In the genomic region with DNA sequence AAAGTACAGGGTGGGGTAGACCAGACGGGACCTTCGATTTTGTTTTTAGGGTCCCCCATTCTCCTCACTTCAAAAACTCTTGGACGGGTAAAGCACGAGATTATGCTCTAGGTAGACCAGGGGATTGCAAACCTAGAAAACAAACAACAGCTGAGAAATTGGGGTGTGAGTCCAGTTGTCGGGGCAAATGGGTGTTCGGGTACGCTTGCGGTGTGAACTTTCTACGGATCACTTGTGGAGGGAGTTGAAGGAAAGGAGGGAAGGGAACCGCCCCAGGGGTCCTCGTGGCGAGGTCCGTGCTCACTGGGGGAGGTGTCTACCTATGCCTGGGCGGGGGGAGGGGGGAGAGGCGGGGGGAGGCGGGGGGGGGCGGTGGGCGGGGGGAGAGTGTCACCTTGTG, we compare ENCODE assay signal across 9 mouse cellular contexts. TPM values are rescaled to one million over a fixed set of nuclear protein-coding genes. Genes with fewer than 3 reads are reported as not detected.
DNase-seq lines count a peak whose midpoint lies in the region; ATAC-seq and TF ChIP-seq lines count a peak whose summit lies in the region.
"Had no signal": no experiment of that assay in that cellular context is flagged by ENCODE, and none has a peak within 500 bp of the region (broad histone marks: within the 10 kb centered on the region; RNA-seq: fewer than 3 reads in every experiment).

No protein-coding gene starts in this region.

- H3K4me3 ChIP-seq in heart, embryonic 14.5 days (ENCODE audit: control insufficient read depth in 1 of 2, insufficient read depth in 1 of 2, low read depth in 1 of 2, low read length in 2 of 2), result peak overlapping the region; percentile 67 to 81; a peak in 3 of 4 replicates
- peak overlapping the region; percentile 17 for H3K4me3 ChIP-seq in bone marrow, adult 2 months (replicated peaks; ENCODE audit: control insufficient read depth, low read depth, low read length)
- H3K4me3 ChIP-seq in hindbrain, embryonic 11.5 days (ENCODE audit: low read depth, low read length), result peak overlapping the region; percentile 41
- H3K4me3 ChIP-seq in midbrain, embryonic 11.5 days (ENCODE audit: low read depth, low read length), result peak overlapping the region; percentile 54

- H3K36me3 ChIP-seq in heart, embryonic 14.5 days (ENCODE audit: control insufficient read depth, insufficient read depth, low read length), result no peaks in the 10 kb centered on the region
- no peaks in the 10 kb centered on the region for H3K36me3 ChIP-seq in hindbrain, embryonic 11.5 days (ENCODE audit: control insufficient read depth, insufficient read depth, low read length)
- no peaks in the 10 kb centered on the region for H3K36me3 ChIP-seq in midbrain, embryonic 11.5 days (ENCODE audit: control insufficient read depth, insufficient read depth, low read length)

- no peak overlapping the region for H3K9ac ChIP-seq in heart, embryonic 14.5 days (ENCODE audit: low read length)
- H3K9ac ChIP-seq in hindbrain, embryonic 11.5 days (ENCODE audit: low read depth, low read length), result no peak overlapping the region
- no peak overlapping the region for H3K9ac ChIP-seq in midbrain, embryonic 11.5 days (ENCODE audit: low read length)

- 2% methylated on average over 9 of the region's 18 CpGs for WGBS in heart, embryonic 14.5 days
- 4% methylated on average over 14 of the region's 18 CpGs for WGBS in bone marrow, adult 2 months
- WGBS in hindbrain, embryonic 11.5 days, result 2% methylated on average over 10 of the region's 18 CpGs
- under 1% methylated on average over 9 of the region's 18 CpGs for WGBS in midbrain, embryonic 11.5 days

- peaks cover 9 to 11% of the 10 kb centered on the region in 2 experiments for H3K4me1 ChIP-seq in heart, embryonic 14.5 days (ENCODE audit: control insufficient read depth in 2 of 2, insufficient read depth in 2 of 2, low read length in 2 of 2)
- H3K4me1 ChIP-seq in bone marrow, adult 2 months (ENCODE audit: control insufficient read depth, insufficient read depth, low read length), result peaks cover 2% of the 10 kb centered on the region
- H3K4me1 ChIP-seq in hindbrain, embryonic 11.5 days (replicated peaks; ENCODE audit: control insufficient read depth, insufficient read depth, low read length), result peaks cover 5% of the 10 kb centered on the region; the same call in 1 of the 2 replicates
- peaks cover 5% of the 10 kb centered on the region; the same call in 1 of the 2 replicates for H3K4me1 ChIP-seq in midbrain, embryonic 11.5 days (ENCODE audit: control insufficient read depth, insufficient read depth, low read length)

- TF ChIP-seq POLR2A in bone marrow, adult 2 months (IDR thresholded peaks at IDR 0.05; ENCODE audit: borderline replicate concordance, control insufficient read depth, low read depth, low read length), result no peak

- H3K27ac ChIP-seq in heart, embryonic 14.5 days (replicated peaks in 1 of 2; ENCODE audit: control insufficient read depth in 1 of 2, insufficient read depth in 1 of 2, low read depth in 2 of 2, low read length in 2 of 2), result no peak overlapping the region
- H3K27ac ChIP-seq in bone marrow, adult 2 months (ENCODE audit: control insufficient read depth, insufficient read depth, low read depth, low read length, poor library complexity), result no peak overlapping the region
- no peak overlapping the region for H3K27ac ChIP-seq in hindbrain, embryonic 11.5 days (ENCODE audit: low read depth, low read length)
- no peak overlapping the region for H3K27ac ChIP-seq in midbrain, embryonic 11.5 days (ENCODE audit: low read depth, low read length)

- no peaks in the 10 kb centered on the region for H3K9me3 ChIP-seq in heart, embryonic 14.5 days (ENCODE audit: control insufficient read depth, low read length)
- H3K9me3 ChIP-seq in hindbrain, embryonic 11.5 days (ENCODE audit: control insufficient read depth, low read length), result no peaks in the 10 kb centered on the region
- no peaks in the 10 kb centered on the region for H3K9me3 ChIP-seq in midbrain, embryonic 11.5 days (ENCODE audit: control insufficient read depth, low read length)

- H3K27me3 ChIP-seq in heart, embryonic 14.5 days (ENCODE audit: control insufficient read depth, insufficient read depth, low read length), result peaks cover 68% of the 10 kb centered on the region
- H3K27me3 ChIP-seq in hindbrain, embryonic 11.5 days (ENCODE audit: control insufficient read depth, insufficient read depth, low read length), result peaks cover 60% of the 10 kb centered on the region
- H3K27me3 ChIP-seq in midbrain, embryonic 11.5 days (ENCODE audit: control insufficient read depth, insufficient read depth, low read length), result peaks cover 69% of the 10 kb centered on the region
- H3K27me3 ChIP-seq: CH12.LX had no signal

- no peak for TF ChIP-seq CTCF in bone marrow, adult 2 months (IDR thresholded peaks at IDR 0.05; ENCODE audit: control insufficient read depth, insufficient read depth, low read length)

- DNase-seq in heart, postnatal 4 days, result no peak
- peak; percentile 30 for DNase-seq in hindbrain, embryonic 11.5 days (ENCODE audit: low spot score)
- peak; percentile 88 for DNase-seq in midbrain, embryonic 11.5 days (ENCODE audit: low spot score, missing footprints)
- no peak for DNase-seq in right cerebral cortex, adult 18-20 months
- DNase-seq in frontal cortex, adult 2 months (ENCODE audit: extremely low spot score in 1 of 2, low spot score in 1 of 2), result no peak
- DNase-seq in layer of hippocampus, adult 9-11 months, result no peak

- H3K4me2 ChIP-seq in heart, embryonic 14.5 days (ENCODE audit: low read length), result peak overlapping the region; percentile 99
- H3K4me2 ChIP-seq in hindbrain, embryonic 11.5 days (replicated peaks; ENCODE audit: low read depth, low read length), result peak overlapping the region; percentile 90
- H3K4me2 ChIP-seq in midbrain, embryonic 11.5 days, result peak overlapping the region; percentile 93

- no peak for ATAC-seq in heart, embryonic 14.5 days (ENCODE audit: insufficient number of reproducible peaks, insufficient read depth, low FRiP score, low read depth)
- peak; percentile 13; the same call in 1 of the 2 replicates for ATAC-seq in hindbrain, embryonic 11.5 days (ENCODE audit: low FRiP score)
- ATAC-seq in midbrain, embryonic 11.5 days (ENCODE audit: low FRiP score), result 0 out of 2 replicates have a peak, but pooled peaks have one; percentile 3

RNA-seq across cellular contexts. Expression of gene Sfmbt2, which starts 1.6 kb away (rescaled TPM):
- 1.6 and 1.7 TPM in 2 replicates for polyA plus RNA-seq in heart, embryonic 14.5 days (2014; fragmentation: Nextera tagmentation; extraction: Ambion mirVana)
- 1 to 10 TPM; 1.4 to 1.6 TPM for total RNA-seq in heart, postnatal 4 days (2021)
- polyA plus RNA-seq in bone marrow, adult 2 months (2011; ENCODE audit: insufficient read depth, insufficient read length, low replicate concordance, missing spikeins), result 0.45 TPM in 1 of 2 replicates, not detected in the other
- polyA plus RNA-seq in hindbrain, embryonic 11.5 days (2014; fragmentation: Nextera tagmentation; extraction: Ambion mirVana), result 1.4 and 2.6 TPM in 2 replicates
- polyA plus RNA-seq in midbrain, embryonic 11.5 days (2014; fragmentation: Nextera tagmentation; extraction: Ambion mirVana), result 1.8 and 1.9 TPM in 2 replicates
- 2.1 and 2.3 TPM in 2 replicates for polyA plus RNA-seq in frontal cortex, adult 2 months (2012; rRNA removed)
- total RNA-seq: CH12.LX had no signal

Comparison
In these comparisons a context has a peak if more than half of its experiments do, and no peak if none do; other contexts are left out.
1. H3K4me3 ChIP-seq: peak in every context shown above with its lines; median percentile 74 in heart, embryonic 14.5 days; 54 in midbrain, embryonic 11.5 days; 41 in hindbrain, embryonic 11.5 days; 17 in bone marrow, adult 2 months.
2. DNase-seq: peak in hindbrain, embryonic 11.5 days (single experiment) and midbrain, embryonic 11.5 days (single experiment); none in heart, postnatal 4 days (single experiment), right cerebral cortex, adult 18-20 months (single experiment), frontal cortex, adult 2 months (0 of 2) and layer of hippocampus, adult 9-11 months (single experiment).
3. Peak in every context shown above with its lines, with median percentiles within 50 percentile points of each other: H3K4me2 ChIP-seq.